Mouse (Mus musculus) gastrocnemius, postnatal 36 days (tissue): Measurements from ENCODE around the gene Mad1l1. TPM values are rescaled to one million over a fixed set of nuclear protein-coding genes. Genes with fewer than 3 reads are reported as not detected.
A peak's percentile ranks its signal among the peaks of the same experiment; 100 is the strongest.
"Not testable (repeated sequence)": the region's sequence is repeated elsewhere in the genome, so short reads cannot be mapped to it uniquely, and the experiment has no call there.

Experiments
- DNase-seq, 2 experiments: peaks; one replicate each; pipeline ENCODE4 v3.0.0; 2022
- intact Hi-C: fragments of 180-260 bp; cut with DNase I; formaldehyde crosslinking; loops from one replicate; pipeline ENCODE4 v1.15.1; 2025
- total RNA-seq, 2 experiments: library from RNA; stranded (reverse); gene quantifications; 2 replicates each; pipeline ENCODE4 v1.2.3; 2021

The Mad1l1 gene
- total RNA-seq, 2 experiments from 2014 or later = 6.5 to 7.1 TPM

GRCm38 (mm10) chr5:140025301-140025700 lies 296.1 kb downstream of the Mad1l1 start:
- DNase-seq = no peak
- intact Hi-C loops = loop anchor here (10.0 kb wide), 1 partner anchor 830 kb away; no protein-coding TSS in a partner anchor

DNA sequence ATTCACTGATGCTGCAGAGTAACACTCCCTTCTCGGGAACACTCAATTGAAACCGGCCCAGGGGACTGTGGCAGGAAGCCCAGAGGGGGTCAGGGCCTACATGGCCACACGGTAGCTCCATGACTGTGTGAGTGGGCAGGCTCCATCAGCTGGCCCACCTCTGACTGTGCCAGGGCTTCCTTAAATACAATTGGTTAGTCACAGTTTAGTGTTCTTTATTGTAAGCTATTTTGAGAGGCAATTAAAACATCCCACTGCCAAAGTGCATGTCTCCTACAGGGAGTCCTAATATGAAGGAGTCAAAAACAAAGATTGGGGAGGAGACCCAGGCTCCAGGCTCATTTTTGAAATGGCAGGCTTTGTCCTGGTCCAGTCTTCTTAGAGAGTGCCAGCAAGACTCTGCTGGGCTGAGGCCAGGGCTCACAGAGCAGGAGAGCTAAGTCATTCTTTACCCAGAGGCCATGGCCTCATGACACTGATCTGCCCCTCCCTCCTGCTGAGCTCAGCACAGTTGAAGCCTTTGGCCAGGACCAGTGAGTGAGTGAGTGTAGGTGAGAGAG lies 297.3 kb downstream of the Mad1l1 start:
- DNase-seq = peak; percentile 38 to 40
- intact Hi-C loops = loop anchor here (10.0 kb wide), 1 partner anchor 829 kb away; no protein-coding TSS in a partner anchor

DNA sequence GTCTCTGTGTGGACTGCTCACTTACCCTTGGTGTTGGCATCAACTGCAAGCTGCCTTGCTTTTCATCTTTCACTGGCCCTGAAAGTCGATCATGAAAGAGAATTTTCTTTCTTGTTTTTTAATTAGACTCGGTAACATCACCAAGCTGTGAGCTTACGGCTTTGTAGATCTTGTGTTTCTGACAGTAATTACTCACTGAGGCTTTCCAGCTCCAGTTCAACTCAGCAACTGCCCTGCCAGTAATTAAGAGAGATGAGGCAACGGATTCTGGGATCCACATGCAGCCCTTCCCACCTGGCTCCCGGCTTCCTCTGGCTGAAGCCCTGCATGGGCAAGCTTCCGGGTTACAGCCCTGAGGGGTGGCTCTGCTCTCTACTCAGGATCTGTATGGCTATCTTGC lies 298.5 kb downstream of the Mad1l1 start:
- intact Hi-C loops = loop anchor here (10.0 kb wide), 1 partner anchor 828 kb away; no protein-coding TSS in a partner anchor
- no peak for DNase-seq

GRCm38 (mm10) chr5:140021755-140022154 lies 299.6 kb downstream of the Mad1l1 start:
- no peak for DNase-seq
- intact Hi-C loops = loop anchor here (10.0 kb wide), 1 partner anchor 827 kb away; no protein-coding TSS in a partner anchor

DNA sequence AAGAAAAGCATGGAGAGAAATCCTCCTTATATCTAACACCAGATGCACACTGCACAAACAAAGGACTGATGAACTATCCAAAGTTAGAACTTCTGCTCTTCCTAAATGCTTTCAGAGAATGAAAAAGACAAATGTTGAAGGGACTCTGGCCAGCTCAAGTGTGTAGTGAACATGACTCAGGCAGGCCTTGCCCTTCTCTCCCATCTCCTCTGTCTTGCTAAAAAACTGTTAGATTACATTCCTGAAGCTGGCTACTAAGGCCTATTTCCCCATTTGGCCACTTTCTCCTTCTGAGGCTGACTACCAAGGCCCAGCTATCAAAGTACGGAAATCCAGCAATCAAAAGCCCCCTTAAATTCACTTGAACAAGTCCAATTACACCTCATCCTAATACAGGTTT lies 301.7 kb downstream of the Mad1l1 start:
- intact Hi-C loops = loop anchor here (10.0 kb wide), 1 partner anchor 825 kb away; no protein-coding TSS in a partner anchor
- DNase-seq = no peak

- no peak for DNase-seq
- intact Hi-C loops = no loop called here
Measured at GRCm38 (mm10) chr5:140018780-140019179, 302.6 kb downstream of the Mad1l1 start.

DNA sequence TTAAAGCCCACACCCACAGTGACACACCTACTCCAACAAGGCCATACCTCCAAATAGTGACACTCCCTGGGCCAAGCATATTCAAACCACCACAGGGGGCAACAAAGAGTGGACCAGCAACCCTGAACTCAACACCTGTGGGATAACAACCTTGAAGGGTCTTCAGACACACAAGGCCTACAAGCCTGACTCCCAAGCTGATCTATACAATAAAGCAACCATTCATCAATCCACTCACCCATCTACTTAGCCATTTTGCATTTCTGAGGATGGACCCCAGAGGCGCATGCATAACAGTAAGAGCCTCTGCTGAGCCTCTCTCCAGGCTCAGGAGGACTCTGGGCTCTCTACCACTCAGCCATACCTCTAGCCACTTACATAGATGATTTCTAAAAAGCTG lies 304.5 kb downstream of the Mad1l1 start:
- intact Hi-C loops = no loop called here
- no peak for DNase-seq

DNA sequence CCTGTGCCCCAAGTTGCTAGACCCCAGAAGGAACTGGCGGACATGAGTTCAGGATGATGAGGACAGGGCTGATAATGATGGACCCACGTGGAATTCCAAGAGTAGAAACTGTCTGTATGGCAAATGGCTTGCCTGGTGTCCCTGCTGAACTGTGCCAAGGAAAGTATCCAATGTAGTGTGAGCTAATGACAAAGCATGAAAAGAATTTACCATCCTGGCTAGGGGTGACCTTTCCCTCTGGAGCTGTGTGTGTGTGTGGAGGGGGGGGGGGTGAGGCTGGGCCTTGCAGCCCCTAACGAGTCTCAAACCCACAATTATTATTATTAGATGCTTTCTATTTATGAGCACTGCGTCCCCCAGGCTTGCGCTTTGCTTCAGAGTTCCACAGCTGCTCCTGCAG lies 307.7 kb downstream of the Mad1l1 start:
- intact Hi-C loops = no loop called here
- no peak for DNase-seq

GRCm38 (mm10) chr5:140012286-140012967 lies 308.9 kb downstream of the Mad1l1 start:
- no peak for DNase-seq
- intact Hi-C loops = no loop called here

DNA sequence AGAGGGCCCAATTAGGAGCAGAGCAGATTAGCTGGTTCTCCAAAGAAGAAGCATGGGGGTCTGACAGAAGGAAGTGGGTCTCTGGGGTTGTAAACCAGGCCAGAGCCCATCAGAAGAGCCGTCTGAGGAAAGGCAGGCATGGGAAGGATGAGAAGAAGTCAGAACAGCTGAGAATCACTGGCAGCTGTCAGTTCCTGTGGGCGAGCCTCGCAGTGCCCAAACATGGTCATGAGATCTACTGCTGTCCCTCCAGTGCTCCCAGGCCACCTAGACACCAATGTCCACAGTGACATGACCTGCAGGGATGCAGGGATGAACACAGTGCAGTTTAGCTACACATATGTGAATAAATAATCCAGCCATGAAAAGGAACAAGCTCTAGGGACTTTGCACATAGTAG lies 310.9 kb downstream of the Mad1l1 start:
- DNase-seq = no peak
- intact Hi-C loops = no loop called here

GRCm38 (mm10) chr5:140009083-140009655 lies 312.2 kb downstream of the Mad1l1 start:
- intact Hi-C loops = no loop called here
- DNase-seq = no peak

DNA sequence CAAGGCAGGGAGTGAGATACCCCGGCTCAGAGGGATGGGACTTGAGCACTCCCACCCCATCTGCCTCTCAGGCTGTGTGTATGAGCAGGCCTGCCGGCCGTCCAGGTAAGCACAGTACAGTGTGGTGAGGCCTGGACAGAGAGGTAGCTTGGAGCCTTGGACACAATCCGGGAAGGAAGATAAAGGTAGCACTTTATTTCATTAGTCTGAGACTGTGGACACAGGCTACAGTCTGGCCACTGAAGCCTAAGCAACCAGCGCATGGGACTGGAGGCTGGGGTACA lies 312.9 kb downstream of the Mad1l1 start:
- no peak for DNase-seq
- intact Hi-C loops = no loop called here

- intact Hi-C loops = no loop called here
- no peak for DNase-seq
Measured at GRCm38 (mm10) chr5:140007656-140008522, 313.5 kb downstream of the Mad1l1 start.

DNA sequence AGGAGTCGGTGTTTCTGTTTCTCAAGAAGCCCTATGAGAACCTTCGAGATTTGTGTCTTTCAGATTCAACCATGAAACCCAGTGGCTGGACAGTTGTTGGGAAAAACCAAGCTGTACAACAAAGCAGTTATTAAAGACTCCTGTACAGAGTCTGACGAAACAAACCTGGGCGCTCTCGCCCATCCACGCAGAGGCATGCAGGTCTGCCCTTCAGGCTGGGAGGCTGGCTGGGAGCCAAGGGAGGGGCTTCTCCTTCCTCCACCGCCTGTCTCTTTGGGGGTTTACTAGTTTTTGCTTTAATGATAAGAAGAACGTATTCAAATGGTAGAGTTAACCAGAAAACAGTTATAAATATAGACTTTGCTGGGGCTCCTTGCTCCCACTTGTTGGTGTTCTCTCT lies 314.5 kb downstream of the Mad1l1 start:
- no peak for DNase-seq
- intact Hi-C loops = no loop called here

DNA sequence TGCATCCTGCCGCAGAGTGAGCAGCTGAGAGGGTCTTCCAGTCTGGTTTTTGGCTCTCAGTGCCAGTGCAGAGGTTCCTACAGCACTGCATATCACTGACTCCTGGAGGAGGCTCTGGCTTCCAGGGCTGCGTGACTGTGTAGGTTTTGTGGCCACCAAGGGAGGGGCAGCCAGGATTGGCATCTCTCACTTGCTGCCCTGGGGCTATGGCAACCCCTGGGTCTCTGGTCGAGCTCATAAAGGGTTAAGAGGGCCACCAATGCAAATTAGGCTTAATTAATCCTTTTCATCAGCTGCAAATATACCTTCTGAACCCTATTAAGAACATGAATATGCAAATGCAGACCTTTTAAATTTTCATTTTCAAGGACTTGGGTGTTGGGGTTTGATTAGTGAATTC lies 318.8 kb downstream of the Mad1l1 start:
- no peak for DNase-seq
- intact Hi-C loops = no loop called here

- intact Hi-C loops = no loop called here
- DNase-seq = no peak
Measured at GRCm38 (mm10) chr5:139998916-139999315, 322.4 kb downstream of the Mad1l1 start.

GRCm38 (mm10) chr5:139998321-139998720 lies 323.0 kb downstream of the Mad1l1 start:
- DNase-seq, intact Hi-C loops: not testable (repeated sequence)

- no peak for DNase-seq
- intact Hi-C loops = no loop called here
Measured at GRCm38 (mm10) chr5:139991531-139991930, 329.8 kb downstream of the Mad1l1 start.

DNA sequence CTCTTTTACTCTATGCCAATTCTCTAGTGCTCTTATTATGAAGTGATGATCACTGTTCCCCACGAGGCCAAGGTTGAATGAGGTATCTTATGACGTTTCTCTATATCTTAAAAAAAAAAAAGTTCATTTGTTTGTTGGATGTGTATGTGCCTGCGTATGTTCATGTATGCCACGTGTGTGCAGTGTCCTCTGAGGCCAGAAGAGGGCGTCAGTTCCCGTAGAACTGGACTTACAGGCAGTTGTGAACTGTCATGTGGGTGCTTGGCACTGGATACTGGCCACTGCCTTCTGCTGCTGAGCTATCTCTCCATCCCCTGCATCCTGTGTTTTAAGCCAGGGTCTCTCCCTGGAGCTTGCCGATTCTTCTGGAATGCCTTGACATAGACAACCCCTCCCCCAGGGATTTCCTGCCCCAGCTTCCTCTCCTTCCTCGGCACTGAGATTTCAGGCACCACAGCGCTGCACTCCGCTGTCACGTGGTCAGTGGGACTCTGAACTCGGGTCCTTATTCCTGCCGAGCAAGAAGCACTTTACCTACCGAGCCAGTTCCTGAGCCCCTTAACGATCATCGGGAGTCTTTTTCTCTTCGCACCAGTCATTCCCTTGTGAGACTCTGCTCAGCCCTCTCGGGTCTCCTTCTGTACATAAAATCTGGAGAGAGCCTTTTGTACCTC lies 336.1 kb downstream of the Mad1l1 start:
- DNase-seq = no peak
- intact Hi-C loops = no loop called here

- no peak for DNase-seq
- intact Hi-C loops = no loop called here
Measured at GRCm38 (mm10) chr5:139981976-139982375, 339.4 kb downstream of the Mad1l1 start.

- intact Hi-C loops = no loop called here
- DNase-seq = no peak
Measured at GRCm38 (mm10) chr5:139979371-139979770, 342.0 kb downstream of the Mad1l1 start.
